Mouse (Mus musculus): ENCODE data around the gene Il9.

Il9 gene

DNA sequence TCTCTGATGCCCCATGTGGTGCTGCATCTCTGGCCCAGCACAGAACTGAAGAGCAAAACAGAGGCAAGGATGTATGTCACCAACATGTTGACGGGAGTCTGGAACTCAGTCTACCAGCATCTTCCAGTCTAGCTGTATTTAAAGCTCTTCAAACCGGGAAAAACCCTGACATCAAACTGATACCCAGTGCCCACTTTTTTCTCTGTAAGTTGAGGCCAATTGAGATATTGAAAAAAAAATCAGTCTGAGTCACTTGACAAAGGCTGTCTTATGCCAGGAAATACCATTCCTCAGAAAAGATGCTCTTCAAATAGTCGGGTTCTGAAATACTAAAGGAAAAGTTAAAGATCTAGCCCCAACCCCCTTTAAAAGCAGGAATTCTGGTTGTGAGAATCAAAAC is at the start of gene Il9:
Gene Il9, minus strand, starts transcription at position 101 of the 400 bp plus-strand sequence.
- no peak for DNase-seq (ENCODE audit: low read depth)

DNA sequence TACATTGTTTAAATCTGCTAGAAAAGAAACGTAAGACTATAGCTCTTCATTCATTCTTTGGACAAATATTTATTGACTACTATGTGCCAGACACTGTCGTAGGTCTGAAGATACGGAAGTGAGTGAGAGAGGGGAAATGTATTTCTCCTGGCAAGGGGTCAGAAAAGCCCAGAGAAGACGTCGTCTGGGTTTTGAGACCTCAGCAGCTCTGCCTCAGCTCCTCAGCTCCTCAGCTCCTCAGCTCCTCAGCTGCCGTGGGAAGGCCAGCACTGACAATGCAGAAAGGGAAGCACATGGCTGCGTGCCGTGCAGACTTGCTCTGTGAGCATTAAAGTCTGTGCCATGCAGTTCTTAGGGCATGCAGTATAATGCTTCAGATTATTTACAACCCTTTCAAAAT is 47.6 kb upstream of the Il9 start:
- no peak for DNase-seq (ENCODE audit: low read depth)

DNA sequence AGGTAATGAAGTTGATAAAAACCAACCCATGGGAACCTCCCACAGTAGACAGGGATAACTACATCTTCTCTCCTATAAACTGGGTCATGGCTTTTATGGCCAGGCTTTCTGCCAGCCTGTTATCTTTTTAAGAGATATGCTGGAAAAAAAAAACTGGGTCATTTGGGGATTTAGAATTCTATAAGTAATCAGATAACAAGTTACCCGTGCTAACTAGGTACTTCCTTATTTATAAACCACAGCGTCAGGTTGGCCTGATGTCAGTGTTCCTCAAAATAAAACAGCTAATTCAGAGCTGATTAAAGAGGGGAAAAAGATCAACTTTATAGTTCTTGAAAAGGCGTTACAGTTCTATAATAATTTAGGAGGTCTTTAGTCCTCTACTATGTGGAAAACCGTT is 47.0 kb upstream of the Il9 start:
- DNase-seq (ENCODE audit: low read depth): peak; percentile 26

DNA sequence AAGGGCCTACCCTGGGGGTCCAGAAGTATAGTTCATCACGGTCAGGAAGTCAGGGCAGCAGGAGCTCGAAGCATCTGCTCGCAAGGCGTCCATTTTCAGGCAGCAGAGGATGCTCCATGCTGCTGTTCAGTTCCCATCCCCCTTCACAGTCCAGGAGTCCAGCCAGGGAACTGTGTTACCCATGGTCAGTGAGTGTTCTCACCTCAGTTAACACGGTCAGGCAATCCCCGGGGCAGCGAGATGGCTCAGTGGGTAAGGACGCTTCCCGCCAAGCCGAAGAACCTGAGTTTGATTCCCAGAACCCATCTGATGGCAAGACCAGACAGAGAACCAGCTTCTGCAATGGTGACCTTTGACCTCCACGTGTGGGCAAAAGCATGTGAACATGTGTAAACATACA is 46.2 kb upstream of the Il9 start:
- no peak for DNase-seq (ENCODE audit: low read depth)

DNA sequence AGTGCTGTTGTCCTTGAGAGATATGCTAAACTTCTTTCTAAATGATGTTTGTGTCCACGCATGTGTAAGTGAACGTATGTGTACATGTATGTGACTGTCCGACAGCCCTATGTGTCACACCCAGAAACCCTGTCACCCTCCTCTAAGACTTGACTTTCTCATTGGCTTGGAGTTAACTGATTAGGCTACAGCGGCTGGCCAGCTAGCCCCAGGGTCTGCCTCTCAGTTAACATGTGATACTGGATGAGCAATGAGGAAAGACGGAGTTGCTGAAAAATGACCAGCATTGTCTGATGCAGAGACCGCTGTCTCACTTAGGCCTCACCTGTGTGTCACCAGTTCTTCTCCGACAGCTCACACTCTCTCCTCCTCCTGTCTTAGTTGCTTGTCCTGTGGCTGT is 45.8 kb upstream of the Il9 start:
- DNase-seq (ENCODE audit: low read depth): no peak

DNA sequence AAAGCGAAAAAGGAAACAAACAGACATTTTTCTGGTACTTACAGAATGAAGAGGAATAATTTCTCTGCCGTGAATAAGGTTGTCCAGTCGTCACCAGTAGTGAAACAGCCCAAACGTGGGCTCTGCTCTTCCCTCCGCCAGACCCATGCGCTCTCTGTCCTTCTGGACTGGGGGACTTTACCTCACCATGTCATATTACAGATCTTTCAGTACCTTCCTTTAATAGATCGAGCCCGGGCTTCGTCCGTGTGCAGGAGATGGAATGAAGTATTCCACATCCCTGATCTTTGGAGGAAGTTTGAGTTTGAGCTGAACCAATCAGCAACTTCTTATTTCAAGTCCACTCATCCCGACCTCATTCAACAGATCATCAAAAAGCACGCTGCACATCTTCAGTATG is 44.8 kb upstream of the Il9 start:
- DNase-seq (ENCODE audit: low read depth): no peak

DNA sequence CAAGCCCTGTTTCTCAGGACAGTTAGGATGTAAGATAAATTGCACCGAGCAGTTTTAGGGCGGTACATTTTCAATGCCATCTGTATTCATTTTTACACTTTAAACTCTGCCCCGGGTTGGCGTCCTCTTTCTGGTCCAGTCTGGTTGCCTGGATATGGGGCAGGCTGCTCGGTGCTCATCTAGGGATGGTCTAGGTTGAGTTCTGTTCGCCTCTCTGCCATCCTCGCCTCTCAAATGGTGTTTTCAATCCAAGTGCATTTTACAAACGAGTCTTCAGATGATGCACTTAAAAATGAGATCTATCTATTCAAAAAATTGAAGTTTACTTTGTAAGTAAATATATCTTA is 40.7 kb upstream of the Il9 start:
- no peak for DNase-seq (ENCODE audit: low read depth)

DNA sequence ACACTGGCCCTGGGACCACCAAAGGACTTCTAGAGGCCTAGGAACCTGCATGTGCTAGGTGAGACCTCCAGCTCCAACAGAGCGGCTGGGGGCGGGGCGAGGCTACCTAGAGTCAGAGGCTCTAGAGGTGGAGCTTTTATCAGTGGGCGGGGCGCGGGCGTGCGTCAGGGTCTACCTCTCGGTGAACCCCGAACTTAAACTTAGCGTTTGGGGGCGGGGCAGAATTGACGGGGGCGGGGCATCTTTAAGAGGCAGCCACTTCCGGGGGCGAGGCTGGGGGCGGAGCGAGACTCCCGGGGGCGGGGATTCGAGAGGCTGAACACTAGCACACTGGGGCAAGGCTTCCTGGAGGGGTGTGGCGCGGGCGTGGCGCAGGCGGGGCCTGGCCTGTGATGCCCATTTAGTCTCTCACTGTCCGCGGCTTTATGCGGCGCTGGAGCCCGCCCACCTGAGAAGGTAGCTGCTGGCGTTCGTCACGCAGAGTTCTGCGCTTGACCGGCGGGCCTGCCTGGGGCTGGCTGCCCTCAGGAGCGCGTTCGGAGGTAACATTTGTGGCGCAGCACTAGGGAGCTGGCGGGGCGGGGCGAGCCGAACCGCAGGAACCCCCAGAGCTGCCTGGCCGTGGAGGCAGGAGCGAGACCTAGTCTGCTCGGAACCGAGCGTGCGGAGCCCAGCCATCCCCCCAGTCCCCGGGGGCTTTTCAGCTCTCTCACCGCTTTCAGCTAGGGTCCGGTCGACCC is 40.2 kb upstream of the Il9 start, which contains the start of gene Fbxl21:
Gene Fbxl21, plus strand, starts transcription at position 392 of the 740 bp plus-strand sequence.
- DNase-seq (ENCODE audit: low read depth): peak; percentile 88

DNA sequence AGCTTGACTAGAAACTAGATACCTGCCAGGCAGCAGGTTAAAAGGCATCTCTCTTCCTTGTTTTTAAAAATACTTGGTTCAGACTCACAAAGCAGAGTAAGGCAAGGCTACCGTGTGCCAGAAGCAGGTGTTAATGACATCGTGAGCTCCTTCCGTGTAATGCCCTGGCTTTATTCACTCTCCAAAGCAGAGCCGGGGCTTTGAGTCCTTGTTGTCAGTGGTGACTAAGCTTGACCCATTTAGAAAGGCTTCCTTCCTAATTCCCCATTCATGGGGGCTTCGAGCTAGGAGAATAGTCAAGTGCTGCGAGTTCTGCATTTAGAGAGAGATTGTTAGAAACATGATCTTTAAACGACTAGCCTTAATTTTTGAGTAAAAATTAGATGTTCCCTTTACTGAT is 34.8 kb upstream of the Il9 start:
- no peak for DNase-seq (ENCODE audit: low read depth)

DNA sequence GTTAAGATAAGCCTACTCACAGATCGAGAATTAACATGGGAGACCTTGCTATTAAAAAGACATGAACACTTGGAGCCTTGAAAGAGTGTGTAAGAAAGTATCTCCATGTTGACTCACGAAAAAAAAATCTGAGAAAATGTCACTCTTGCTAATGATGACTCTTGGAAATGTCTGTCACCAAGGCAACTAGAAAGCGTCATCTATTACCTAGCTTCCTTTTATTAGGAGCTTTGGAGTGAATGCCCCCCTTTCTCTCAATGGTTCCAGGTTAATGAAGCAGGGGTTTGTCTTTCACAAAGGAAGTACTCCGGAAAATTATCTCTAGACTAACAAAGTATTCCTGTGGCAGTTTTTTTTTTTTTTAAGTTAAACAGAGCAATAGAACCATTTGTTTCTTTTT is 34.3 kb upstream of the Il9 start:
- DNase-seq (ENCODE audit: low read depth): no peak

DNA sequence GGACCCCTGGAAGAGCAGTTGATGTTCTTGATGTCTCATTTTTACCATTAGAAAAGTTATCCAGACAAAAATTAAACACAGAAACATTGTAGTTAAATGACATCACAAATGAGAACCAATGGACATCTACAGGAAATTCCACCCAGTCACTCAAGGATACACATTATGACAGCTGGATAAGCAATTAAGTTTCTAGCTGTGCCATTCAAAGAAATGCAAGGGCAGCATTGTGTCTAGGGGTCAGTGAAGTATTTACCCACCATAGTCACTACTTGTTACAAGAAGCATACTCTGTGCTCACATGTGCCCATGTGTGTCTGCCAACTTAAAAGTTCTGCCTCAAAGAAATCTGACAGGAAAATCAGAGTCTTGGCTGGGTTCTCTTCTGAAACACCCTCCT is 31.5 kb upstream of the Il9 start:
- no peak for DNase-seq (ENCODE audit: low read depth)

DNA sequence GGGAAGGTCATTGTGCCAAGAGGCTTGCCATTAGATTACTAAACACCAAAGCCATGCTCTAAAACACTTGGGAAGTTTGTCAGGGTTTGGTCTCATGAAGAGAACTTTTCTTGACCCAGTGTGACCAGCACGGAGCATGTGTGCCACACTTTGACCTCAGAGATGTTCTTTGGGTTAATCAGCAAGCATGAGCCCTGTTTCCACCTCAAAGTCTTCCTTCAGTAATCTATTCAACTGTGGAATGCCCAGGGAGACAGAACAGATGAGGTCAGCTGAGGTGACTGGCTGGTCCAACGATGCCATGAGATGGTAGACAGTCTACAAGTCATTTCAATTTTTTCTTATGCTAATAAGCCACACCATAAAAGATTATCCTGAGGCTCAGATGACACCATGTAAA is 27.8 kb upstream of the Il9 start:
- DNase-seq (ENCODE audit: low read depth): no peak

DNA sequence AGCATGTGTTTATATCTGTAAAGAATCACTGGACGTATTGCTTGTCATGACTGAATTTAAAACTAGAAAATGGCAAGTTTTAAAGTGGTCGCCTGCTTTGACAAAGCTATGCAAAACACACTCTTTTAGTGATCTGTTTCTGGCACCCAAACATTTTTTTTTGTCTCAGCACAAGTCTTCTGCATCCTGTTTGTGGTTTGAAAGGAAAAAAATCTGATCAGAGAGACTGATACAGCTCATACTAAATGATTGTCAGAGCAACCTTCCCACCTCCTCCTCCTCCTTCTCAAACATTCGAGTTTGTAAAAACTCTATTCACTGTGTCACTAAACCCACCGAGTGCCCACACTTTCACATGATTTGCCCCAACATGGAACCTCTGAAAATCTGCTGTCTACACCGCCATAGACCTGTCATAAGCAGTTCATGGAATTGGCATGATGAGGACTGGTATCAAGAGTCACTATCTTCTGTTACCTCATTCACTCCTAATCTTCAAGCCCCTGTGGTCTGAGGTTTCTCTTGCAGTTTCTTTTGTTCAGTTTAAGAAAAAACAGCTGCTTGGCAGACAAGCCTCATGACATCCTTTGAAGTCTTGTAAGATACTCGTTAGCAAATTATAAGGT is 24.9 kb upstream of the Il9 start:
- peak; percentile 87 for DNase-seq (ENCODE audit: low read depth)

DNA sequence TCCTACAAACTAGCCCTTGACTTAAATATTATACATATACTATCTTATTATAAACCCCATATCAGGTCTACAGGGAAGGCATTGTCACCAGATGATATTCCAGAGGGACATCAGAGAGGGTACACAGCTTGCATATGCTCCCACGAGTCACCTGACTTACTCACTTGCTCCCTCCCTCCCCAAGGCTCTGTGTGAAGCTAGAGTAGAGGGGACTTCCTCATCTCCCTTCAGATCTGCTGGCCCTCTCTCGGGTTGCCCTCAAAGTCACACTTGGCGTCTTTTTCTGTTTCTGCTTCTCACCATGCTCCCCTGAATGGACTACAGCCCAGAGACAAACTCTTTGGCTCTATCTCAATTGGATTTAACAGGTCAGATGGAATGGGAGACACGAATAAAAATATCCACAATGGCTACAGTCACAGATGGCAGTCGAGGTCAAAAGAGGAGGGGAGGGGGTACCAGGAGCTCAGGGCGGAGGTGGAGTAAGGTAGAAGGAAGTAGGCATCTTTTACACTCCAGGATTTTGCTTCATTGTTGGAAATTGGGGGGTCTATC is 19.9 kb upstream of the Il9 start:
- DNase-seq (ENCODE audit: low read depth): no peak

DNA sequence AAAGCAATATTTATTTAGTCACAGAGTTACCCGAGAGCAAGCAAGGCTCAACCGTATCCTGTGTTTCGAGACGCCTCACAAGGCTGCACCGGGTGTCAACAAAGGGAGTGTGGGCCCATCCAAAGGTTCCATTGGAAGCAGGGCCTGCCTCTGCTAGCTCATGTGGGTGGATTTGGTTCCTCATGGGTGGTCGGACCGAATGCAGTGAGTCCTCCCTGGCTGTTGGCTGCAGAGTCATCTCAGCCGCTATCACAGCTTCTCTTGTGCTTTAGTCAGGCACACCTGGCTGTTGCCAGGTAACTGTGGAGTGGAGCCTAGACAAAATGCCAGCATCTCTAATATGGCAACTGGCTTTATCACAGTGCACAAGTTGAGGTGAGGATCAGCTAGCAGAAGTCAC is 18.6 kb upstream of the Il9 start:
- DNase-seq (ENCODE audit: low read depth): no peak

DNA sequence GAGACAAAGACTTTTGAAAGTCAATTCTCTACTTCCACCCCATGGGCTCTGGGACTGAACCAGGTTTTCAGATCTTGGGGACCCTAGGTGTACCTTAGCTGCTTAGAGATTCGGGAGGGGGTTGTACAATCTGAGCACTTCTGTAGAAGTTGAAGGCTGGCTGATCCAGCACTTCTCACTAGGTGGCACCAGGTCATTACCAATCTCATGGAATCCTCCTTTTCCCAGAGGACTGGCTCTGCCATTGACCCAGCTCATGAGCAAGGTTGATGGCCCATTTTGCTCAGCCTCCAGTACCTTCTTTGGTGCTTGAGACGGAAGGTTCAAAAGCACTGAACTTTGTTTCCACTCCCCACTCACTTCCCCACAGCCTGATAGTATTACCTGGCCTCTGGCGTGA is 18.1 kb upstream of the Il9 start:
- peak; percentile 23 for DNase-seq (ENCODE audit: low read depth)

DNA sequence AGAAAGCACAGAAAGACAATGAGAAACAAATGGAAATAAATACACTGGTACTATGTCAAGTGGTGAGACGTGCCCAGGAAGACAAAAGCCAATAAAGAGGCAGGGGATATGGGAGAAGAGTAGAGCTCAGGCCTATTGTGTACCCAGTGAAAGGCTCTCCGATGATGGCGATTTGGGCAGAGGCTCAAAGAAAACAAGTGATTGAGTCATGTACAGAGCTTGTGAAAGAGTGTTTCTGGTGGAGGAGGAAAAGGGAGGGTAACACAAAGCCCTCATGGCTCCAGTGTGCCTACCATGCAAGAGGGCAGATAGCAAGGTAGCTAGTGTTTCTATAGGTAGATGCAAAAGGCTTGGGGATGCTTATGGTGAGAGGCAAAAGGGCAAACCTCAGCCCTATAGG is 12.4 kb upstream of the Il9 start:
- no peak for DNase-seq (ENCODE audit: low read depth)

DNA sequence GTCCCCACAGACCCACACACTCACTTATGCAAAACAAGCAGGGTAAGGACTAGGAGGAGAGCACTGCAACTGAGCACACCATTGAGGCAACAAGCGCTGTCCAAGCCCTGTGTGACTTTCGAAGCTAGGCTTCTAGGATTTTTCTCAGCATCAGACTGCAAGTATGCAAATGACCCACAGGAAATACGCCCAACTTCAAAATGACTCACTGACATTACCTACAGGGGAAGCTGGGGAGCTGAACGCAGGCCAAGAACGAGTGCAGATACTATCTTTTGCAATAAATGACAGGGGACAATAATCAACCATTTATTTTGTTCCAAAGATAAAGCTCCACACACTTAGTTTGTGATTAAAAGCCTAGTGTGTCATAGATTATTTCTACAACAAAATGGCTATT is 6.0 kb upstream of the Il9 start:
- peak; percentile 74 for DNase-seq (ENCODE audit: low read depth)

DNA sequence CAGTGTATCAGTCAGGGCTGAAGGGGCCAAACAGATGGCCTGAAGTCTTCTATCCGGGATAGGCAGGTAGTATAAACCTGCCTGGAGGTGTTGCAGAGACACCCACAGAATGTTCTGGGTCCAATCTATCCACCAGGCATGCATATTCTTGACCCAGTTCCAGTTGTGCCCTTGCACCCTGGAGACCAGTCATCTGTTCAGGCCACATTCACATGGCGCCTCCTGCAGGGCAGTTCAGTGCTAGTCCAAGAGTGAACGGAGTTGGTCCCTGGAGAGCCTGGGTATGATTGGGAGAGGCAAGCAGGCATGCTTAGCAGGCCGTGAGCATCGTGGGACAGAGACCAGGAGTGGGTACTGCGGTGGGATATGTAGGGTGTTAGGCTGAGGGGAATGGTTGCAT is 4.0 kb downstream of the Il9 start:
- no peak for DNase-seq (ENCODE audit: low read depth)

DNA sequence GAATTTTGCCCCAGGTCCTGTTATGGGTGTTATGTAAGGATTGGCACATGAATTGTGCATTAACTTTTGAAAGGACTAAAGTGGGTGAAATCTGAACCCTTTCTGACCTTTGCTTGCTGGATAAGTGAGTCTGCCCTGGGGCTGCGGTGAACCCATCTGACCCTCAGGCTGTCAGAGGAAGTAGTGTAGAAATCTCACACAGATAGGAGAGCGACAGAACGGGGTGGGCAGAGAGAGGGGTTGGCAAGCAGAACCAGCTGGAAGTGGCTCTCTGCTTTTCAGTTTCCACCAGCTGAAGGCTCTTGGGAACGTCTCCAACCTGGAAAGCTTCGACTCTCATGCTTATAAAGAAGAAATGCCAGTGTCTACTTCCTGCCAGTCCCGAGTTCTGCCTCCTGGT is 4.8 kb downstream of the Il9 start:
- peak; percentile 89 for DNase-seq (ENCODE audit: low read depth)

DNA sequence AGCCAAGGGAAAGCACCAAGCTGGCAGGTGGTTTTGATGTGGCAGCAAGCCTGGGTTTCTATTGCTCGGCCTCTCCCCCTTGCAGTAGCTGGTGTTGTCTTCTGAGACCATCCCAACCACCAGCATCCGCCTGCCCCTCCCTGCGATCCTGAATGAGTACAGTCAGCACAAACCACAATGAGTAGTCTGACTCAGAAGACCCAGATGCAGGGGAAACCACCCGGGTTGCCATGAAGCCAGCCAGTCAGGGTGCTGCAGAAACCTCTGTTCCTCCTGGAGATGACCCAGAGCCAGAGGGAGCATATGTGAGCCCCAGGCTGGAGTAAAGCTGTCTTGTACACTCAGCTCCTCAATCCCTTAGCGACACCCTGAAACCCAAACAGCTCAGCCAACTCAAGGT is 5.3 kb downstream of the Il9 start:
- peak; percentile 97 for DNase-seq (ENCODE audit: low read depth)

DNA sequence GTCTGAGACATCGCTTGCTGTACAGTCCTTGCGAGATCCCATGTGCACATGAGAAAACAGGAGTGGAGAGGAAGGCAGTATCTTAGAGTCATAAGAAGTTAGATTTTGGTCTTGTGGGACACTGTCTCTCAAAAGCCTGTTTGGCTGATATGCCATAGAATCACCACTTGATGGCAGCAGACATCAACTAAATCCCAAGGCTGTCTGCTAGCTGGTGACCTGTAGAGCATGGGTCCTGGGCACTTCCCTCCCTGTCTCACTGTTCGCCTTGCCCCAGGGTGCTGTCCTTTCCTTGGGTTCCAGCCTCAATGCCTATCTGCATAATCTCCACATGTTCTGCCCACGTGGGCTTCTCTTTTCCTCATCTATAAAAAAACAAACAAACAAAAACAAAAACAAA is 6.7 kb downstream of the Il9 start:
- DNase-seq (ENCODE audit: low read depth): peak; percentile 81

DNA sequence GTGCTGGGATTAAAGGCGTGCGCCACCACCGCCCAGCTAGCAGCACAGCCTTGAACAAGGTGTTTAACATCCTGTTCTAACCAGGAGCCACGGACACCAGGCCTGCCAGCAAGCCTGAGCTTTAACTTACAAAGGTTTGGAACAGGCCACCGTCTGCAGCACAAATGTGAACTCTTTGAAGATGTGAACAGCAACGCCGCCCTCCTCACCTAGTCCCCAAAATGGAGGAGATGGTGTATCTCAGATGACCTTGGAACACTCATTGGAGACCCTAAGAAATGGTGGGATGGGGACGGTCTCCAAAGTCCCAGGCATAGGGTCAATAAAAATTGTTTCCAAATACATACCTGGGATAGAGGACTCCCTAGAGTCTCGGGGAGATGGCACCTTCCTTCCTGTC is 9.4 kb downstream of the Il9 start:
- DNase-seq (ENCODE audit: low read depth): no peak

DNA sequence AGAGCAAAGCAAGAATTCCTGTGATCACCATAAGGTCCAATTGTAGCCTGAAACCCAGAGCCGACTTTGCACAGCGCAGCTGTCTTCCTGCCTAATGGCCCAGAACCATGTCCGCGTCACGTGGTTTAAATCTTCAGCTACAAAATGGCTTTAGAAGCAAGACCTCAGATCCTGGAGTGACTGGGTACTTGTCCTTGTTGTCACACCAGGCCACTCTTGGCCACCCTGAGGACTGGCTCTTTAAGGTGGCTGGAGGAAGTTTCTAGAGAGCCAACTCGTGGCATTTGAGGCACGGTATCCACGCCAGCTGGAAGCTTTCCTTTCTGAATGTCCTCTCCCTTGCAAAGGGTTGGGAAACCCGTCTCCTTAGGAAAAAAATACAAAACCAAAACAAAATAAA is 10.1 kb downstream of the Il9 start:
- DNase-seq (ENCODE audit: low read depth): no peak
